Mouse (Mus musculus) liver, embryonic 11.5 days (tissue): ENCODE measurements around the gene Rap1gap. TPM values are rescaled to one million over a fixed set of nuclear protein-coding genes. Genes with fewer than 3 reads are reported as not detected.

Experiments
- ATAC-seq: fragments of 200-750 bp; cut with Nextera tagmentation; replicated peaks from 2 replicates; pipeline ENCODE4 v1.8.0; 2017; ENCODE audit warnings: moderate number of reproducible peaks, mild to moderate bottlenecking, moderate TSS enrichment, moderate library complexity; ENCODE audit not compliant: low FRiP score
- DNase-seq: peaks from one replicate; pipeline ENCODE4 v3.0.0-alpha.2; 2017; ENCODE audit warnings: low spot score
- H3K27ac ChIP-seq: fragments of 300-500 bp; sonication (generic); 2 replicates; pipeline ENCODE4 v1.5.1; 2014; ENCODE audit warnings: mild to moderate bottlenecking, low read depth, low read length, control low read depth
- H3K27me3 ChIP-seq: fragments of 300-500 bp; sonication (generic); replicated peaks from 2 replicates; pipeline ENCODE4 v1.6.1; 2014; ENCODE audit warnings: low read length, mixed read lengths; ENCODE audit not compliant: control insufficient read depth, insufficient read depth
- H3K36me3 ChIP-seq: fragments of 300-500 bp; sonication (generic); 2 replicates; pipeline ENCODE4 v1.6.1; 2014; ENCODE audit warnings: mild to moderate bottlenecking, low read length, moderate library complexity, mixed read lengths; ENCODE audit not compliant: control insufficient read depth, insufficient read depth
- H3K4me1 ChIP-seq: fragments of 300-500 bp; sonication (generic); replicated peaks from 2 replicates; pipeline ENCODE4 v1.6.1; 2014; ENCODE audit warnings: low read length, mixed read lengths; ENCODE audit not compliant: control insufficient read depth, insufficient read depth
- H3K4me2 ChIP-seq: fragments of 300-500 bp; sonication (generic); 2 replicates; pipeline ENCODE4 v1.6.1; 2014; ENCODE audit warnings: mild to moderate bottlenecking, control low read depth, moderate library complexity
- H3K4me3 ChIP-seq: fragments of 300-500 bp; sonication (generic); 2 replicates; pipeline ENCODE4 v1.5.1; 2014; ENCODE audit warnings: low read depth, low read length, control low read depth
- H3K9ac ChIP-seq: fragments of 300-500 bp; sonication (generic); 2 replicates; pipeline ENCODE4 v1.6.1; 2014; ENCODE audit warnings: low read depth, low read length, control low read depth
- H3K9me3 ChIP-seq: fragments of 300-500 bp; sonication (generic); 2 replicates; pipeline ENCODE4 v1.6.1; 2016; ENCODE audit warnings: low read length, inconsistent platforms, mixed read lengths; ENCODE audit not compliant: control insufficient read depth
- WGBS: fragments of 180-500 bp; shearing (Covaris S2); extraction: QIAGEN DNeasy Blood & Tissue Kit; methylation state at CpG from one replicate; pipeline ENCODE4 v1.1.7; 2014; 5-methylcytosine and 5-hydroxymethylcytosine counted together
- polyA plus RNA-seq: library from polyadenylated mRNA; unstranded; fragments of >200 nt; fragmentation: Nextera tagmentation; extraction: Ambion mirVana; gene quantifications from 2 replicates; pipeline ENCODE4 v1.2.1, GENCODE M21; 2014

Gene Rap1gap
- polyA plus RNA-seq, 1 experiment from 2014 or later = 4.1 TPM

DNA sequence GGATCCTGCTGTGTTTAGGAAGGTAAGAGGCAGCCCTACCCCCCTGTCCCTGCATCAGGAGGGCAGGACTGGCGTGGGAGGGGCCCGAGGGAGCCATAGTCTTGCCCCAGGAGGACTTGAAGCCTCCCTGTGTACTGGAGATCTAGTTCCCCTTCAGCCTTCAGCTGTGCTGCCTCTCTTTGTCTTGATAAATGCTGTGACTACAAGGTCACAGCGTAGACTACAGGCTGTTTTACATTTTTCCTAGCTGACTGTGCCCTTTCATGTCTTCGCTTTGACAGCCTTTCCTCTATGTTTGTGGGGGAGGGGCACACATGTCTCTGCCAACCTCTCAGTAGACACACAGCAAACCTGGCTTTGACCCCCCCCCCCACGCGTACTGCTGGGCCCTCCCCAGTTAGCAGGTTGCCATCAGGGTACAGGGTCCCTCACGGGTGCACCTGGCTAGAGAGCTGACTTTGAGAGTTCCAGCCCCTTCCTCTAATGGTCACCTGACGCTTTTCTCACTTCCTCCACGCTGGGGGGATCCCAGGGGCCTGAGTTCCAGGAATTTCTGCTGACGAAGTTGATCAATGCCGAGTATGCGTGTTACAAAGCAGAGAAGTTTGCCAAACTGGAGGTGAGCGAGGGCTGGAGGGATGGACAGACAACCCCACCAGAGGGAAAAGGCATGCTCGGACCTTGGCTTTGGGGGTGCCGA, 55.0 kb downstream of the Rap1gap start:
- H3K9ac ChIP-seq = no peak overlapping the region
- H3K9me3 ChIP-seq = no peaks in the 10 kb centered on the region
- no peaks in the 10 kb centered on the region for H3K36me3 ChIP-seq
- no peak for DNase-seq
- no peak overlapping the region for H3K4me3 ChIP-seq
- 24% methylated on average over 15 of the region's 15 CpGs for WGBS
- H3K4me1 ChIP-seq = peaks cover 14% of the 10 kb centered on the region
- H3K27me3 ChIP-seq = peaks cover 57% of the 10 kb centered on the region
- no peak overlapping the region for H3K27ac ChIP-seq
- no peak overlapping the region for H3K4me2 ChIP-seq
- ATAC-seq = no peak

DNA sequence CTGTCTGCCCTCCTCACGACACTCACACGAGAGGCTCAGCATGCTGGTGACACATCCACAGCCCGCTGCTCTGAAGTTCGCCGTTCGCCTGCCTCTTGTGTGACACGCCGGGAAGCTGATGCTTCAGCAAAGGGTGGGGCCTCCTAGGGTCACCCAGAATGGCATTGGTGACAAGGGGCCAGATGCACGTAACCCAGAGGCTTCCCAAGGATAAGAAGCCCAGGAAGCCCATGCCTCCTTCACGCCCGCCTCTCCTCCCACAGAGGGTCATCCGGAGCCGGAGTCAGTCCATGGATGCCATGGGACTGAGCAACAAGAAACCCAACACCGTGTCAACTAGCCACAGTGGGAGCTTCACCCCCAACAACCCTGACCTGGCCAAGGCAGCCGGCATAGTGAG, 57.0 kb downstream of the Rap1gap start:
- H3K9ac ChIP-seq = no peak overlapping the region
- no peaks in the 10 kb centered on the region for H3K36me3 ChIP-seq
- no peak overlapping the region for H3K4me3 ChIP-seq
- DNase-seq (no peak), ATAC-seq (no peak)
- no peak overlapping the region for H3K27ac ChIP-seq
- H3K4me2 ChIP-seq = no peak overlapping the region
- peaks cover 54% of the 10 kb centered on the region for H3K27me3 ChIP-seq
- no peaks in the 10 kb centered on the region for H3K9me3 ChIP-seq
- peaks cover 14% of the 10 kb centered on the region for H3K4me1 ChIP-seq
- WGBS = 86% methylated on average over 15 of the region's 15 CpGs

DNA sequence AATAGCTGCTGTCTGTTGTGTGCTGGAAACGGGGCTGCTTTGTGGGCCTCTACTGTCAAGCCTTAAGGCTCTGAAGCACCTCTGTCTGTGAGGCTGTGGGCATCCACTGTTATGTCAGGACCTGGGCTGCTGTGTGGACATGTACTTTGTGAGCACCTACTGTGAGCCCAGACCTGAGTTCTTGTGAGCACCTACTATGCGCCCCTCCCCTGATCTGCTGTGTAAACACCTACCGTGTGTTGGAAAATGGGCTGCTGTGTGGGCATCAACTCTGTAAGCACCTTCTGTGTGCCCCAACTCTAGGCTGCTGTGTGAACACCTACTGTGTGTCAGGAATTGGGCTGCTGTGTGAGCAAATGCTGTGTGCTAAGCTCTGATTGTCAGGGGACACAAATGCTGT, 57.7 kb downstream of the Rap1gap start:
- Histone ChIP-seq H3K4me1 (peaks cover 14% of the 10 kb centered on the region), H3K9me3 (no peaks in the 10 kb centered on the region)
- no peak for DNase-seq

DNA sequence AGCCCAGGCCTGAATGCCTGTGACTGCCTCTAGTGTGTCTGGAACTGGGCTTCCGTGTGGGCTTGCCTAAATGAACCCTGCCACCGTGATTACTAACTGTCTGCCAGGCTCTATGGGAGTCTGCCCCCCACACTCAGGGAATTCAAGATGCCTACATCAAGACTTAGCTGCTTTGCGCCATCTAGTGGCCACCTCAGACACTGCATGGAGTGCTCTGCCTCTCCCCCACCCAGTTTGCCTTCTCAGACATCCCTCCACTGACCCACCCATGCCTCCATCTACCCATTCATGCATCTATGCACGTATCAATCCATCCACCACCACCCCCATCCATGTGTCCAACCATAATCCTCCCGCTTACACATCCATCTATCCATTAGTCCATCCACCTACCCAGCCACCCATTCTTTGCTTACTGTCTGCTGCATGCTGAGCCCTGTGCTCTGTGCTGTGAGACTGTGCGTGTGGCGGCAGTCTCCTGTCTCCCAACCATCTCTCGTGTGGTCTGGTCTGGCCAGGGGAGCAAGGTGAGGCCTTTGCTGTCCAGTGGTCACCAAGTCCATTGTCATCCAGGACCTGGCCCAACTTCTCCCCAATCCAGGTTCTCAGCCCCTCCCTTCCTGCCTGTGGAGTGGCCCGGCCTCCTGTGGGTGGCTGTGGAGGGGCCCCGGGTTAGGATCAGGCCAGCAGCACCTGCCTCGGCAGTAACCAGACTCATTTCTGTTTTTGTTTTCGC, 58.3 kb downstream of the Rap1gap start:
- Histone ChIP-seq H3K9ac (no peak overlapping the region), H3K27ac (no peak overlapping the region), H3K4me2 (peak overlapping the region; percentile 51), H3K4me1 (peaks cover 17% of the 10 kb centered on the region), H3K9me3 (no peaks in the 10 kb centered on the region), H3K4me3 (no peak overlapping the region), H3K27me3 (peaks cover 61% of the 10 kb centered on the region), H3K36me3 (no peaks in the 10 kb centered on the region)
- ATAC-seq = no peak
- peak; percentile 57 for DNase-seq
- 27% methylated on average over 12 of the region's 12 CpGs for WGBS

More for the DNA sequence above, 57.7 kb downstream of the Rap1gap start:
- Histone ChIP-seq H3K27ac (no peak overlapping the region), H3K36me3 (no peaks in the 10 kb centered on the region), H3K4me2 (no peak overlapping the region), H3K27me3 (peaks cover 58% of the 10 kb centered on the region), H3K4me3 (no peak overlapping the region), H3K9ac (no peak overlapping the region)
- 81% methylated on average over 3 of the region's 3 CpGs for WGBS
- ATAC-seq = no peak

DNA sequence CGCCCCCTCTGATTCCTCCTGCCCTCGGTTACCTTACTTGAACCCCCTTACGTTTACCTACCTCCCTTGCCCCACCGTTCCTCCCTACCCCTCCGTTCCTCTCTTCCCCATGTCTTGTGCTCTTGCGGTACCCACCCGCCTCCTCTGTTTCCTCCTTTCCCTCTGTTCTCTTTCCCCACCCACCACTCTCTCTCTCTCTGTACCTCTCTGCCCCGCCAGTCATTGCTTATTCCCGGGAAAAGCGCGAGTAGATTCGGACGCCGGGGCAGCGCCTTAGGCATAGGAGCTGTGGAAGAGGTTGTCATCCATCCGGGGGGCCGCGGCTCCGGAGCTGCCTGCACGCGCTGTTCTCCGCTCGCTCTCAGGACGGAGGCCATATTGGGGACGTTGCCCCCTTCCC, 59.0 kb downstream of the Rap1gap start:
- Histone ChIP-seq H3K9ac (no peak overlapping the region; the same call in 1 of the 2 replicates), H3K27ac (no peak overlapping the region), H3K27me3 (peaks cover 62% of the 10 kb centered on the region), H3K9me3 (no peaks in the 10 kb centered on the region), H3K4me3 (peak overlapping the region; percentile 25; the same call in 1 of the 2 replicates), H3K36me3 (no peaks in the 10 kb centered on the region), H3K4me2 (peak overlapping the region; percentile 51), H3K4me1 (peaks cover 17% of the 10 kb centered on the region)
- WGBS = 32% methylated on average over 25 of the region's 25 CpGs
- no peak for ATAC-seq
- no peak for DNase-seq

DNA sequence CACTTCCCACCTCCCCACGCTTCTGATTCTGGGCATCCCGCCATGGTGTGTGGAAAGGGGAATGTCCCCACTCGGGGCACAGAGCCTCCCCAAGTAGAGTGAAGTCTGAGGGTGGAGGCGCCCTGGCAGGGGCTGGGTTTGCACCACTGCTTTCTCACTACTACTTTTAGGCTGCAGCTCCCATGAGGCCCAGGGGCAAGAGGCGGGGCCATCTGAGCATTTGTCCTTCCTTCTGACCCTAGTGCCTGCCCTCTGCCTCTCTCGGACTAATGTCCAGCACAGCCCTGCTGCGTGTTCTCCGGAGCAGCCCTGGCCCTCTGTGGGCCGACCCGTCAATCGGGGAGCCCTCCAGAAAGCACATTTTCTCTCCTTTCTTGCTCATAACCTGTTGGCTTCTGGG, 59.7 kb downstream of the Rap1gap start:
- peak overlapping the region; percentile 39; the same call in 1 of the 2 replicates for H3K27ac ChIP-seq
- no peak for ATAC-seq
- peak overlapping the region; percentile 25 for H3K4me3 ChIP-seq
- H3K27me3 ChIP-seq = peaks cover 65% of the 10 kb centered on the region
- H3K9ac ChIP-seq = peak overlapping the region; percentile 52
- peaks cover 17% of the 10 kb centered on the region for H3K4me1 ChIP-seq
- H3K36me3 ChIP-seq = no peaks in the 10 kb centered on the region
- no peak for DNase-seq
- H3K9me3 ChIP-seq = no peaks in the 10 kb centered on the region
- peak overlapping the region; percentile 51 for H3K4me2 ChIP-seq
- 36% methylated on average over 11 of the region's 11 CpGs for WGBS

DNA sequence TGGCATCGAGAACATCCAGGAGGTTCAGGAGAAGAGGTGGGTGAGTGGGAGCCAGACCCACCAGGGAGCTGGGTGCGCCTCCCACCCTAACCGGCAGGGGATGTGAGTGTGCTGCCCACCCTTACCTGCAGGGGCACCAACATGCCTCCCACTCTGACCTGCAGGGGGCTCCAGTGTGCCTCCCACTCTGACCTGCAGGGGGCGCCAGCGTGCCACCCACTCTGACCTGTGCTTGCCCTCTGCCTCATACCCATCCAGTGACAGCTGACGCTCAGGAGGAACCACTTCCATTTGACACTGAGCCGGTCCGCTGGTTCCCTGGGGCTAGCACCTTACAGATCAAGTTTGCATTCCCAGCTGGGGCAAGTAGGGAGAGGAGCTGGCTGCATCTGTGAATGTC, 60.2 kb downstream of the Rap1gap start:
- Histone ChIP-seq H3K27me3 (peaks cover 67% of the 10 kb centered on the region), H3K9me3 (no peaks in the 10 kb centered on the region), H3K4me2 (peak overlapping the region; percentile 51), H3K4me3 (peak overlapping the region; percentile 25; the same call in 1 of the 2 replicates), H3K4me1 (peaks cover 17% of the 10 kb centered on the region), H3K36me3 (no peaks in the 10 kb centered on the region), H3K27ac (peak overlapping the region; percentile 39; the same call in 1 of the 2 replicates), H3K9ac (peak overlapping the region; percentile 52; the same call in 1 of the 2 replicates)
- DNase-seq = peak; percentile 72
- 0 out of 2 replicates have a peak, but pooled peaks have one; percentile 22 for ATAC-seq
- WGBS = 44% methylated on average over 8 of the region's 8 CpGs

DNA sequence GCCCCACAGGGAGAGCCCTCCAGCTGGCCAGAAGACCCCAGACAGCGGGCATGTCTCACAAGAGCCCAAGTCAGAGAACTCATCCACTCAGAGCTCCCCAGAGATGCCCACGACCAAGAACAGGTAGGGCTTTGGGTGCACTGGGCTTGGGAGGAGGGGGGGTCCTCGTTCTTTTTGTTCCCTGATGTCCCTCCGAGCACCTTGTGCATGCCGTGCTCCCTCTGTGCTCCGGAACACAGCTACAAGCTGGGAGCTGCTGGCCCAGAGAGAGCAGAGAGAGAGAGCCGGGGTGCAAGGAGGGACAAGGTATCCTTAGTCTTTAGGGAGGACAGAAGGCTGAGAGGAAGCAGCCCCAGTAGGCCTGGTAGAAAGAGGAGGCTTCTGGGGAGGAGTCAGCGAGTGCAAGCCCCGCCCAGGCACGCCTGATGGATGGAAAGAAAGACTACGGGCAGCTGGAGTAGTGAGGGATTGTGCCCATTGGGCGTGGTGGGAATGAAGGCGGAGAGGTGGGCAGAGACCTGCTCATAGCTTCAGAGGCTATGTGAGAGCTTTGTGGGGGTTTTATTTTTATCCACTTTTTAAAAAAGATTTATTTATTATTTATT, 61.1 kb downstream of the Rap1gap start:
- no peak overlapping the region for H3K9ac ChIP-seq
- no peaks in the 10 kb centered on the region for H3K9me3 ChIP-seq
- peaks cover 17% of the 10 kb centered on the region for H3K4me1 ChIP-seq
- H3K4me2 ChIP-seq = no peak overlapping the region
- H3K27ac ChIP-seq = no peak overlapping the region
- DNase-seq = no peak
- ATAC-seq = no peak
- H3K27me3 ChIP-seq = peaks cover 59% of the 10 kb centered on the region
- H3K4me3 ChIP-seq = no peak overlapping the region
- 67% methylated on average over 13 of the region's 13 CpGs for WGBS
- no peaks in the 10 kb centered on the region for H3K36me3 ChIP-seq
